Mouse (Mus musculus) MEL (cell line): ENCODE results near the gene Usp13. TPM values are rescaled to one million over a fixed set of nuclear protein-coding genes. Genes with fewer than 3 reads are reported as not detected.

ENCODE experiments used
- DNase-seq: peaks from one replicate; pipeline ENCODE4 v3.0.0; 2011; ENCODE audit warnings: low read depth, low spot score
- H3K27ac ChIP-seq: 2 replicates; pipeline ENCODE4 v1.5.1; 2012; ENCODE audit warnings: low read depth, mild to moderate bottlenecking, control low read depth, low read length, moderate library complexity; ENCODE audit not compliant: control insufficient read depth
- H3K27me3 ChIP-seq, 2 experiments: fragments of 150-350 bp in 1 of 2; sonication (generic) in 1 of 2; 2 replicates each; pipeline ENCODE4 v1.6.1; 2012; ENCODE audit warnings: low read length in 2 of 2, mild to moderate bottlenecking in 2 of 2, improper control_type of control experiment in 1 of 2, moderate library complexity in 1 of 2; ENCODE audit not compliant: insufficient read depth in 2 of 2, control insufficient read depth in 1 of 2
- H3K36me3 ChIP-seq, 2 experiments: 2 replicates each; pipeline ENCODE4 v1.6.1; 2012 to 2014; ENCODE audit warnings: low read length in 2 of 2, improper control_type of control experiment in 1 of 2, inconsistent platforms in 1 of 2, mild to moderate bottlenecking in 1 of 2; ENCODE audit not compliant: insufficient read depth in 2 of 2, control insufficient read depth in 1 of 2
- H3K4me1 ChIP-seq, 2 experiments: fragments of 150-350 bp in 1 of 2; sonication (generic) in 1 of 2; 2 replicates each; pipeline ENCODE4 v1.6.1; 2012; ENCODE audit warnings: low read length in 2 of 2, improper control_type of control experiment in 1 of 2, mild to moderate bottlenecking in 1 of 2; ENCODE audit not compliant: insufficient read depth in 2 of 2, control insufficient read depth in 1 of 2
- H3K4me3 ChIP-seq, 2 experiments: fragments of 150-350 bp in 1 of 2; sonication (generic) in 1 of 2; 2 replicates each; pipeline ENCODE4 v1.5.1; 2012; ENCODE audit warnings: low read depth in 2 of 2, low read length in 2 of 2, mild to moderate bottlenecking in 2 of 2, moderate library complexity in 2 of 2, control low read depth in 1 of 2, improper control_type of control experiment in 1 of 2; ENCODE audit not compliant: control insufficient read depth in 1 of 2, insufficient read depth in 1 of 2
- H3K79me2 ChIP-seq: 2 replicates; pipeline ENCODE4 v1.6.1; 2012; ENCODE audit warnings: mild to moderate bottlenecking, low read length, moderate library complexity; ENCODE audit not compliant: control insufficient read depth, poor library complexity, insufficient read depth
- H3K9ac ChIP-seq: 2 replicates; pipeline ENCODE4 v1.6.1; 2012; ENCODE audit warnings: low read depth, mild to moderate bottlenecking, control low read depth, low read length, moderate library complexity; ENCODE audit not compliant: control insufficient read depth, poor library complexity, severe bottlenecking
- H3K9me3 ChIP-seq: fragments of 150-350 bp; sonication (generic); replicated peaks from 2 replicates; pipeline ENCODE4 v1.6.1; 2012; ENCODE audit warnings: mild to moderate bottlenecking, low read length, improper control_type of control experiment, moderate library complexity; ENCODE audit not compliant: insufficient read depth
- CHD2 ChIP-seq: IDR thresholded peaks from 2 replicates; pipeline ENCODE4 v1.6.1; 2011; ENCODE audit warnings: low read length, improper control_type of control experiment
- CTCF ChIP-seq, 3 experiments: IDR thresholded peaks in 2 of 3; conservative IDR thresholded peaks in 1 of 3; 2 replicates each; pipeline ENCODE4 v1.5.1; 2011 to 2012; ENCODE audit warnings: low read length in 3 of 3, low read depth in 2 of 3, mild to moderate bottlenecking in 2 of 3, improper control_type of control experiment in 1 of 3, inconsistent platforms in 1 of 3, mixed read lengths in 1 of 3, moderate library complexity in 1 of 3; ENCODE audit not compliant: control insufficient read depth in 1 of 3, insufficient read depth in 1 of 3, poor library complexity in 1 of 3, severe bottlenecking in 1 of 3
- E2F4 ChIP-seq: IDR thresholded peaks from 2 replicates; pipeline ENCODE4 v1.6.1; 2011; ENCODE audit warnings: low read depth, low read length, improper control_type of control experiment, borderline replicate concordance
- EP300 ChIP-seq, 2 experiments: IDR thresholded peaks; 2 replicates each; pipeline ENCODE4 v1.6.1; 2011; ENCODE audit warnings: improper control_type of control experiment in 2 of 2, low read length in 2 of 2, low read depth in 1 of 2, mild to moderate bottlenecking in 1 of 2
- ETS1 ChIP-seq: IDR thresholded peaks from 2 replicates; pipeline ENCODE4 v1.6.1; 2012; ENCODE audit warnings: low read depth, mild to moderate bottlenecking, inconsistent platforms, low read length, improper control_type of control experiment, moderate library complexity
- GABPA ChIP-seq: IDR thresholded peaks from 2 replicates; pipeline ENCODE4 v1.6.1; 2012; ENCODE audit warnings: low read depth, mild to moderate bottlenecking, inconsistent platforms, low read length, improper control_type of control experiment, moderate library complexity
- GATA1 ChIP-seq: IDR thresholded peaks from 2 replicates; pipeline ENCODE4 v1.6.1; 2011; ENCODE audit warnings: low read depth, low read length, improper control_type of control experiment
- MEF2A ChIP-seq: IDR thresholded peaks from 2 replicates; pipeline ENCODE4 v1.6.1; 2014; ENCODE audit warnings: low read depth, mild to moderate bottlenecking, inconsistent platforms, low read length, improper control_type of control experiment; ENCODE audit not compliant: poor library complexity, insufficient replicate concordance, severe bottlenecking; ENCODE audit errors: extremely low read depth
- NRF1 ChIP-seq: IDR thresholded peaks from 2 replicates; pipeline ENCODE4 v1.6.1; 2014; ENCODE audit warnings: low read depth, mild to moderate bottlenecking, inconsistent platforms, low read length, improper control_type of control experiment, moderate library complexity; ENCODE audit not compliant: poor library complexity, insufficient read depth, severe bottlenecking
- POLR2AphosphoS2 ChIP-seq: IDR thresholded peaks from 2 replicates; pipeline ENCODE4 v1.6.1; 2011; ENCODE audit warnings: low read length, improper control_type of control experiment
- POLR2AphosphoS5 ChIP-seq: IDR thresholded peaks from 2 replicates; pipeline ENCODE4 v1.6.1; 2012; ENCODE audit warnings: low read depth, borderline replicate concordance, mild to moderate bottlenecking, inconsistent platforms, low read length, moderate library complexity, mixed read lengths
- SIN3A ChIP-seq: IDR thresholded peaks from 2 replicates; pipeline ENCODE4 v1.6.1; 2012; ENCODE audit warnings: low read length, improper control_type of control experiment, inconsistent platforms
- SMC3 ChIP-seq: IDR thresholded peaks from 2 replicates; pipeline ENCODE4 v1.6.1; 2011; ENCODE audit warnings: low read depth, low read length, improper control_type of control experiment
- TCF12 ChIP-seq: IDR thresholded peaks from 2 replicates; pipeline ENCODE4 v1.6.1; 2014; ENCODE audit warnings: low read depth, mild to moderate bottlenecking, inconsistent platforms, low read length, improper control_type of control experiment, moderate library complexity
- UBTF ChIP-seq: IDR thresholded peaks from 2 replicates; pipeline ENCODE4 v1.6.1; 2012; ENCODE audit warnings: low read depth, mild to moderate bottlenecking, inconsistent platforms, low read length, improper control_type of control experiment, moderate library complexity, borderline replicate concordance; ENCODE audit not compliant: insufficient read depth
- USF1 ChIP-seq: IDR thresholded peaks from 2 replicates; pipeline ENCODE4 v1.6.1; 2014; ENCODE audit warnings: low read depth, mild to moderate bottlenecking, inconsistent platforms, low read length, improper control_type of control experiment, moderate library complexity
- USF2 ChIP-seq, 2 experiments: IDR thresholded peaks; 2 replicates each; pipeline ENCODE4 v1.6.1; 2011 to 2012; ENCODE audit warnings: improper control_type of control experiment in 2 of 2, low read length in 2 of 2, borderline replicate concordance in 1 of 2, inconsistent platforms in 1 of 2, low read depth in 1 of 2, mild to moderate bottlenecking in 1 of 2; ENCODE audit not compliant: insufficient read depth in 1 of 2
- ZKSCAN1 ChIP-seq: IDR thresholded peaks from 2 replicates; pipeline ENCODE4 v1.6.1; 2012; ENCODE audit warnings: low read depth, mild to moderate bottlenecking, inconsistent platforms, low read length, improper control_type of control experiment, moderate library complexity
- ZNF384 ChIP-seq: IDR thresholded peaks from 2 replicates; pipeline ENCODE4 v1.6.1; 2012; ENCODE audit warnings: low read depth, mild to moderate bottlenecking, inconsistent platforms, low read length, improper control_type of control experiment
- polyA plus RNA-seq, 2 experiments: library from polyadenylated mRNA; stranded (reverse) in 1 of 2; unstranded in 1 of 2; fragments of >175 nt in 1 of 2; fragments of >200 nt in 1 of 2; gene quantifications; 2 replicates each; pipeline versions ENCODE4 v1.2.1 to v1.2.4; 2012; ENCODE audit warnings: low replicate concordance in 2 of 2, low read depth in 1 of 2; ENCODE audit not compliant: insufficient read length in 2 of 2, insufficient read depth in 1 of 2, missing spikeins in 1 of 2
- total RNA-seq: library from RNA; depleted of rRNA; stranded (reverse); fragments of 300-350 nt; gene quantifications from 2 replicates; pipeline ENCODE4 v1.2.3, GENCODE M21; 2012

The Usp13 gene
- total and polyA plus RNA-seq, 3 experiments, result not detected

- Histone ChIP-seq H3K9ac (no peak overlapping the region), H3K27ac (no peak overlapping the region), H3K4me1 (no peaks in the 10 kb centered on the region), H3K79me2 (no peaks in the 10 kb centered on the region), H3K27me3 (peaks cover 0 to 5% of the 10 kb centered on the region in 2 experiments; a peak in 2 of 4 replicates), H3K4me3 (no peak overlapping the region), H3K36me3 (no peaks in the 10 kb centered on the region), H3K9me3 (no peaks in the 10 kb centered on the region)
- no peak for TF ChIP-seq NRF1
- no peak for TF ChIP-seq MEF2A
- no peak for TF ChIP-seq SMC3
- TF ChIP-seq GABPA, result no peak
- no peak for TF ChIP-seq GATA1
- TF ChIP-seq USF2 (IDR thresholded peaks at IDR 0.05; ENCODE audit: borderline replicate concordance in 1 of 2, insufficient read depth in 1 of 2, low read depth in 1 of 2, low read length in 2 of 2), result no peak
- TF ChIP-seq CTCF (IDR thresholded peaks at IDR 0.05 in 2 of 3, conservative IDR thresholded peaks at IDR 0.05 in 1 of 3; ENCODE audit: control insufficient read depth in 1 of 3, insufficient read depth in 1 of 3, low read depth in 2 of 3, low read length in 3 of 3, poor library complexity in 1 of 3, severe bottlenecking in 1 of 3), result no peak
- no peak for TF ChIP-seq TCF12
- DNase-seq, result no peak
Observed at GRCm38 (mm10) chr3:32826701-32827100, 9.4 kb downstream of the Usp13 start.

GRCm38 (mm10) chr3:32833871-32834270, 16.5 kb downstream of the Usp13 start:
- Histone ChIP-seq H3K36me3 (no peaks in the 10 kb centered on the region), H3K4me3 (no peak overlapping the region), H3K9ac (no peak overlapping the region), H3K79me2 (no peaks in the 10 kb centered on the region), H3K27ac (no peak overlapping the region), H3K9me3 (no peaks in the 10 kb centered on the region), H3K4me1 (no peaks in the 10 kb centered on the region), H3K27me3 (peaks cover 0 to 4% of the 10 kb centered on the region in 2 experiments; a peak in 2 of 4 replicates)
- DNase-seq, result no peak
- no peak for TF ChIP-seq SIN3A
- no peak for TF ChIP-seq NRF1
- TF ChIP-seq UBTF, result no peak
- TF ChIP-seq ETS1, result no peak
- no peak for TF ChIP-seq ZKSCAN1
- no peak for TF ChIP-seq EP300 (IDR thresholded peaks at IDR 0.05; ENCODE audit: low read depth in 1 of 2, low read length in 2 of 2)
- no peak for TF ChIP-seq POLR2AphosphoS2

GRCm38 (mm10) chr3:32837847-32838246, 20.5 kb downstream of the Usp13 start:
- Histone ChIP-seq H3K9ac (no peak overlapping the region), H3K36me3 (no peaks in the 10 kb centered on the region), H3K4me3 (no peak overlapping the region), H3K27ac (no peak overlapping the region), H3K27me3 (no peaks in the 10 kb centered on the region), H3K9me3 (no peaks in the 10 kb centered on the region), H3K79me2 (no peaks in the 10 kb centered on the region), H3K4me1 (no peaks in the 10 kb centered on the region)
- DNase-seq, result no peak
- TF ChIP-seq UBTF (no peak), MEF2A (no peak), CHD2 (no peak), GATA1 (no peak), USF1 (no peak), POLR2AphosphoS5 (no peak), ETS1 (no peak), ZNF384 (no peak), CTCF (IDR thresholded peaks at IDR 0.05 in 2 of 3, conservative IDR thresholded peaks at IDR 0.05 in 1 of 3; ENCODE audit: control insufficient read depth in 1 of 3, insufficient read depth in 1 of 3, low read depth in 2 of 3, low read length in 3 of 3, poor library complexity in 1 of 3, severe bottlenecking in 1 of 3) (no peak), E2F4 (no peak)
